Mouse (Mus musculus): Measurements from ENCODE around the gene Sft2d1. TPM values are rescaled to one million over a fixed set of nuclear protein-coding genes. Genes with fewer than 3 reads are reported as not detected.
A peak's percentile ranks its signal among the peaks of the same experiment; 100 is the strongest.

Sft2d1 gene
- polyA plus RNA-seq, 1 experiment from 2014 or later = 56.6 TPM

- peaks cover 3% of the 10 kb centered on the region; the same call in 1 of the 2 replicates for H3K36me3 ChIP-seq
- no peaks in the 10 kb centered on the region for H3K9me3 ChIP-seq (replicated peaks)
- peak; percentile 44 for DNase-seq
- peaks cover 29% of the 10 kb centered on the region for H3K4me1 ChIP-seq (replicated peaks)
- peak overlapping the region; percentile 94 for H3K4me3 ChIP-seq (replicated peaks)
- ATAC-seq (ENCODE audit: low read depth) = peak; percentile 6
- peak overlapping the region; percentile 97 for H3K4me2 ChIP-seq
- peak overlapping the region; percentile 87 for H3K27ac ChIP-seq
- H3K27me3 ChIP-seq = no peaks in the 10 kb centered on the region
- WGBS (ENCODE audit: insufficient replicate concordance) = under 1% methylated on average over 32 of the region's 32 CpGs
- peak overlapping the region; percentile 85 for H3K9ac ChIP-seq
Observed at GRCm38 (mm10) chr17:8284254-8284661, 26.6 kb upstream of the Sft2d1 start.

DNA sequence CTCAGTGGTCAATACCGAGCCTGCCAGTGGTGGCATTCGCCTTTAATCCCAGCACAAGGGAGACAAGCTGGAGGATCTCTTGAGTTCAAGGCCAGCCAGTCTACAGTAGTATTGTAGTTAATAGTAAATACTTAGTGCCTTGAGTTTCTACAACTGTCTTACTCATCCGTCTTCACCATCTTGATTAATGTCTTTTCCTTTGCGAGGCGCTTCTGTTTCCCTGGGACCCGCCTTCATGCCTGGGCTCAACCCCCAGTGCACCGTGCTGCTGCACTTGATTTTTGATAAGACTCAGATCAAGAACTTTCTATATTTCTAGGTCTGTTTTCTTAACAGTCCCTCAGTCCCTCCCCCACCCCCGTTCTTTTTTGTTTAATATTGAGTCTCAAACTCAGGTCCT, 25.8 kb upstream of the Sft2d1 start:
- Histone ChIP-seq H3K9ac (peak overlapping the region; percentile 85), H3K4me3 (replicated peaks) (peak overlapping the region; percentile 94)
- ATAC-seq (ENCODE audit: low read depth) = no peak

GRCm38 (mm10) chr17:8286987-8287386, 23.9 kb upstream of the Sft2d1 start:
- no peak for DNase-seq
- Histone ChIP-seq H3K4me1 (replicated peaks) (peaks cover 29% of the 10 kb centered on the region), H3K4me2 (no peak overlapping the region), H3K27ac (no peak overlapping the region), H3K27me3 (no peaks in the 10 kb centered on the region), H3K4me3 (replicated peaks) (no peak overlapping the region), H3K9ac (no peak overlapping the region), H3K36me3 (peaks cover 15% of the 10 kb centered on the region), H3K9me3 (replicated peaks) (no peaks in the 10 kb centered on the region)
- ATAC-seq (ENCODE audit: low read depth) = no peak
- WGBS (ENCODE audit: insufficient replicate concordance) = 80% methylated on average over 4 of the region's 4 CpGs

More for the DNA sequence above, 25.8 kb upstream of the Sft2d1 start:
- H3K27me3 ChIP-seq = no peaks in the 10 kb centered on the region
- peaks cover 29% of the 10 kb centered on the region for H3K4me1 ChIP-seq (replicated peaks)
- peak overlapping the region; percentile 97 for H3K4me2 ChIP-seq
- DNase-seq = peak; percentile 34
- peaks cover 11% of the 10 kb centered on the region for H3K36me3 ChIP-seq
- peak overlapping the region; percentile 54 for H3K27ac ChIP-seq
- 22% methylated on average over 8 of the region's 8 CpGs for WGBS (ENCODE audit: insufficient replicate concordance)
- no peaks in the 10 kb centered on the region for H3K9me3 ChIP-seq (replicated peaks)

DNA sequence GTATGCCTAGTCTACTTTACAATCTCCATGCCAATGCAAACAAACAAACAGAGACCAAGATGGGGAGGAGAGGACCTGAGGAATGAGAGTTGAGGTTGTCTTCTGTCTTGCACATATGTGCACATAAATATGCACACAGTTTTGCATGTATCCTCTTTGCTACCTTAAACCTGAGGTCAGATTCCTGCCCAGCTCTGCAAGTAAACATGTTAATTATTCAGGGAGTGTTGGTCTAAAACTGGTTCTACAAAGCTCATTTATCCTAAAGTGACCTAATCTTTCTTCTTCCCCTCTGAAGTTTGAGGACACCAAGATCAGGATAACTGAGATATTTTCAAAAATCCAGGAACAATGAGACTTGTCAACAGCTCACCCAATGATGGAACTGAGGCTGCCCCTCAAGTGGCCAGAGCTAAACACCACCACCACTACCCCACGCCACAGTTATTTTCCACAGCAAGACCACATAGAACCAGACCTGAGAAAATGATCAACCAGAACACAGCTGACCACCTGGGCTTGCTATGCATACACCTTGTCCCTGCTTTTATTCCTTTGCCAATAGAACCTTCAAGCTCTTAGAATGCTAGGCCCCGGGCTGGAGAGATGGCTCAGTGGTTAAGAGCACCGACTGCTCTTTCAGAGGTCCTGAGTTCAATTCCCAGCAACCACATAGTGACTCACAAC, 20.8 kb upstream of the Sft2d1 start:
- Histone ChIP-seq H3K36me3 (peaks cover 17% of the 10 kb centered on the region), H3K4me2 (no peak overlapping the region), H3K4me1 (replicated peaks) (peaks cover 13% of the 10 kb centered on the region), H3K27me3 (no peaks in the 10 kb centered on the region), H3K4me3 (replicated peaks) (no peak overlapping the region), H3K27ac (no peak overlapping the region), H3K9me3 (replicated peaks) (no peaks in the 10 kb centered on the region), H3K9ac (no peak overlapping the region)
- ATAC-seq (ENCODE audit: low read depth) = no peak
- WGBS (ENCODE audit: insufficient replicate concordance) = 75% methylated on average over 3 of the region's 3 CpGs
- no peak for DNase-seq

GRCm38 (mm10) chr17:8290736-8291135, 20.2 kb upstream of the Sft2d1 start:
- Histone ChIP-seq H3K4me3 (replicated peaks) (no peak overlapping the region), H3K9ac (no peak overlapping the region), H3K27me3 (no peaks in the 10 kb centered on the region), H3K4me2 (no peak overlapping the region), H3K9me3 (replicated peaks) (no peaks in the 10 kb centered on the region), H3K4me1 (replicated peaks) (peaks cover 7% of the 10 kb centered on the region), H3K27ac (no peak overlapping the region), H3K36me3 (peaks cover 17% of the 10 kb centered on the region)
- no peak for DNase-seq
- ATAC-seq (ENCODE audit: low read depth) = no peak

- H3K4me1 ChIP-seq (replicated peaks) = no peaks in the 10 kb centered on the region
- DNase-seq (no peak), ATAC-seq (ENCODE audit: low read depth) (no peak)
- no peak overlapping the region for H3K4me2 ChIP-seq
- no peaks in the 10 kb centered on the region for H3K9me3 ChIP-seq (replicated peaks)
- 0 out of 2 replicates have a peak, but pooled peaks cover 2% of the 10 kb centered on the region for H3K36me3 ChIP-seq
- H3K27ac ChIP-seq = no peak overlapping the region
- H3K9ac ChIP-seq = no peak overlapping the region
- H3K27me3 ChIP-seq = no peaks in the 10 kb centered on the region
- no peak overlapping the region for H3K4me3 ChIP-seq (replicated peaks)
Observed at GRCm38 (mm10) chr17:8295825-8296224, 15.1 kb upstream of the Sft2d1 start.

GRCm38 (mm10) chr17:8296313-8296844, 14.5 kb upstream of the Sft2d1 start:
- WGBS (ENCODE audit: insufficient replicate concordance) = 64% methylated on average over 9 of the region's 9 CpGs
- no peak overlapping the region for H3K9ac ChIP-seq
- no peaks in the 10 kb centered on the region for H3K4me1 ChIP-seq (replicated peaks)
- no peak overlapping the region for H3K4me3 ChIP-seq (replicated peaks)
- no peaks in the 10 kb centered on the region for H3K9me3 ChIP-seq (replicated peaks)
- 0 out of 2 replicates have a peak, but pooled peaks cover 2% of the 10 kb centered on the region for H3K36me3 ChIP-seq
- H3K27ac ChIP-seq = no peak overlapping the region
- ATAC-seq (ENCODE audit: low read depth) (no peak), DNase-seq (no peak)
- no peaks in the 10 kb centered on the region for H3K27me3 ChIP-seq
- H3K4me2 ChIP-seq = no peak overlapping the region

DNA sequence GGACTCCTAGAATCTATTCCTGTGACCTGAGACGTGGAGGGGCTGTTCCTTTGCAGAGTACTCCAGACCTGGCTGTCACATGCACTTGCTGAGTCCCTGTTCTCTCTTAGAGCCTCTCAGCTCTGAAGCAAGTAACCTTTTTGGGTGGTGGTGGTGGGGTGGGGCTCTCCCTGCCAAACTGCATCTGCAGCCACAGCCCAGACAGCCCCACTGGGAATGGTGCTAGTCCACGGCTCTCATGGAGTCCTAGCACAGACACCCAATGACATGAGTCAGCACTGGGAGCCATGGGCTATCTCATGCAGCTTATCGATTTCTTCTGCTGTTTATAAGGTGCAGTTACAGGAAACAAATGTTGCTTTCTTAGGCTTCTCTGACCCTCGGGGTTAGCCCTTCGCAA, 13.2 kb upstream of the Sft2d1 start:
- WGBS (ENCODE audit: insufficient replicate concordance) = 68% methylated on average over 5 of the region's 5 CpGs
- no peak for ATAC-seq (ENCODE audit: low read depth)
- H3K4me1 ChIP-seq (replicated peaks) = no peaks in the 10 kb centered on the region
- H3K27me3 ChIP-seq = no peaks in the 10 kb centered on the region
- no peak overlapping the region for H3K27ac ChIP-seq
- H3K4me2 ChIP-seq = no peak overlapping the region
- H3K9me3 ChIP-seq (replicated peaks) = no peaks in the 10 kb centered on the region
- no peak overlapping the region for H3K9ac ChIP-seq
- DNase-seq = no peak
- 0 out of 2 replicates have a peak, but pooled peaks cover 2% of the 10 kb centered on the region for H3K36me3 ChIP-seq
- H3K4me3 ChIP-seq (replicated peaks) = no peak overlapping the region

DNA sequence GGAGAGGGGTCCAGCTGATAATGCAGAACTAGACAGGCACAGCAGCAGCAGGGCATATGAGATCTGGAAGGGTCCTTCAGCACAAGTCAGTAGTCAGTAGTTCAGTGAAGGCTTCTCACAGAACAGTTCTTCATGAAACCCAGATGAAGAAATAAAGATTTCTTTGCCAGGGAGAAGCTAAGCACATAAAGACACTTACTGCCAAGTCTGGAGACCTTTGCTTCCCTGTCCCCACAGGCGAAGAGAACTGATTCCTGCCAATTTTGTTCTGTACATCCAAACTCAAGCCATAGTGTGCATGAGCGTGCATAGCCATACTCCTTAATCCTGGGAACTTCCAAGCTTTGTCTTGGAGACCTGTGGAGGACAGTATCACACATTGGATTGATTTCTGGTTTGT, 12.6 kb upstream of the Sft2d1 start:
- no peak for ATAC-seq (ENCODE audit: low read depth)
- no peak overlapping the region for H3K9ac ChIP-seq
- no peaks in the 10 kb centered on the region for H3K4me1 ChIP-seq (replicated peaks)
- no peak overlapping the region for H3K4me2 ChIP-seq
- H3K4me3 ChIP-seq (replicated peaks) = no peak overlapping the region
- no peaks in the 10 kb centered on the region for H3K27me3 ChIP-seq
- H3K36me3 ChIP-seq = 0 out of 2 replicates have a peak, but pooled peaks cover 2% of the 10 kb centered on the region
- H3K9me3 ChIP-seq (replicated peaks) = no peaks in the 10 kb centered on the region
- 75% methylated on average over 2 of the region's 2 CpGs for WGBS (ENCODE audit: insufficient replicate concordance)
- no peak overlapping the region for H3K27ac ChIP-seq
- DNase-seq = no peak

DNA sequence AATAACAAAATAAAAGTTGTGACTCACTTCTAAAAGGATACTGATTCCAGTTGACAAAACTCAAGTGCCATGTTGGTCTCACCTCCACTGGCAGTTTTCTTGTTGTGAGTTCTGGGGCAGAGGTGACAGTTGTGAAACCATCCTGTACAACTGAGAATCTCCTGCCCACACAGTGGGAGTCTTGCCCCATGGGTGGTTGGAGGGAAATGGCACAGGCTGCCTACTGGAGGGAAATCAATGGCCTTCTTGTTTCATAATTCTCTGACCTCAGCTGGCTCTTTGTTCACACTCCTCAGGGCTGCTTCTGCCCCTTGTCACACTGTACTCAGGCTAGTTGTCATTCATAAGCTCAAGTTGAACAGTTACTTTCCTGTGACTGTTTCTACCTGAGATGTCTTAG, 11.4 kb upstream of the Sft2d1 start:
- DNase-seq = no peak
- Histone ChIP-seq H3K27me3 (no peaks in the 10 kb centered on the region), H3K9me3 (replicated peaks) (no peaks in the 10 kb centered on the region), H3K4me2 (no peak overlapping the region), H3K4me1 (replicated peaks) (no peaks in the 10 kb centered on the region), H3K9ac (no peak overlapping the region; the same call in 1 of the 2 replicates), H3K36me3 (no peaks in the 10 kb centered on the region), H3K4me3 (replicated peaks) (no peak overlapping the region), H3K27ac (no peak overlapping the region)
- ATAC-seq (ENCODE audit: low read depth) = no peak

DNA sequence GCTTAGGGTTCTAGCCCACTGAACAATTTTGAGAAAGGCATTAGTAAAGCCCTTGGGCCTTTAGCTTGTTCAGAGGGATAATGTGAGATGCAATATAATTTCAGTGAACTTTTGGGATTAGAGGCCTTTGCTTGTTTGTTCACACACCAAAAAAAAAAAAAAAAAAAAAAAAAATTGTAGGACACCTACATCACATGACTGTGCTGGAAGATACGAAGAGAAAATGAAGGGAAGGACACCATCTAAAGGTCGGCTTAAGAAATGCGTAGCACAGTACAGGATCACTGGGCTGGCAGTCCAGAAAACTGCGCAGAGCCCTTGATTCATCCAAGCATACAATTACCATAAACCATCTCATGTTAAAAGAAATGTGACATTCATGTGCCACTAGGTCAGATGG, 9.4 kb upstream of the Sft2d1 start:
- no peak for DNase-seq
- H3K27me3 ChIP-seq = no peaks in the 10 kb centered on the region
- no peak overlapping the region for H3K27ac ChIP-seq
- no peak overlapping the region for H3K4me3 ChIP-seq (replicated peaks)
- H3K9me3 ChIP-seq (replicated peaks) = no peaks in the 10 kb centered on the region
- H3K36me3 ChIP-seq = no peaks in the 10 kb centered on the region
- no peak overlapping the region for H3K9ac ChIP-seq
- WGBS (ENCODE audit: insufficient replicate concordance) = 65% methylated on average over 4 of the region's 4 CpGs
- H3K4me2 ChIP-seq = no peak overlapping the region
- no peak for ATAC-seq (ENCODE audit: low read depth)
- no peaks in the 10 kb centered on the region for H3K4me1 ChIP-seq (replicated peaks)

- H3K9me3 ChIP-seq (replicated peaks) = no peaks in the 10 kb centered on the region
- no peak overlapping the region for H3K27ac ChIP-seq
- no peak overlapping the region for H3K9ac ChIP-seq
- no peaks in the 10 kb centered on the region for H3K27me3 ChIP-seq
- ATAC-seq (ENCODE audit: low read depth) = no peak
- H3K4me1 ChIP-seq (replicated peaks) = no peaks in the 10 kb centered on the region
- WGBS (ENCODE audit: insufficient replicate concordance) = 66% methylated on average over 7 of the region's 7 CpGs
- no peak overlapping the region for H3K4me2 ChIP-seq
- H3K36me3 ChIP-seq = no peaks in the 10 kb centered on the region
- no peak overlapping the region for H3K4me3 ChIP-seq (replicated peaks)
- DNase-seq = no peak
Observed at GRCm38 (mm10) chr17:8302772-8303438, 8.0 kb upstream of the Sft2d1 start.
